Mouse (Mus musculus): ENCODE results near the gene Arsg.

Gene Arsg

GRCm38 (mm10) chr11:109473171-109474085, at the start of gene Arsg, which contains the start of gene Slc16a6:
Gene Arsg (plus strand): TSS chr11:109473374.
Gene Slc16a6 (minus strand): TSS chr11:109473598.
- DNase-seq (ENCODE audit: low read depth, low spot score) = peak; percentile 72

- DNase-seq (ENCODE audit: low read depth, low spot score) = peak; percentile 100
These were observed 47.5 kb upstream of the Arsg start, which contains the start of gene Amz2 for GRCm38 (mm10) chr11:109425392-109426271. Gene Amz2 (plus strand): TSS chr11:109425946.

- no peak for DNase-seq (ENCODE audit: low read depth, low spot score)
These were observed 46.9 kb upstream of the Arsg start for GRCm38 (mm10) chr11:109426272-109426586.

- no peak for DNase-seq (ENCODE audit: low read depth, low spot score)
These were observed 45.8 kb upstream of the Arsg start for GRCm38 (mm10) chr11:109427353-109427752.

- DNase-seq (ENCODE audit: low read depth, low spot score) = no peak
These were observed 38.9 kb upstream of the Arsg start for GRCm38 (mm10) chr11:109434233-109434798.

- no peak for DNase-seq (ENCODE audit: low read depth, low spot score)
These were observed 36.3 kb upstream of the Arsg start for GRCm38 (mm10) chr11:109436889-109437288.

- DNase-seq (ENCODE audit: low read depth, low spot score) = no peak
These were observed 34.0 kb upstream of the Arsg start for GRCm38 (mm10) chr11:109439209-109439608.

- no peak for DNase-seq (ENCODE audit: low read depth, low spot score)
These were observed 33.3 kb upstream of the Arsg start for GRCm38 (mm10) chr11:109439829-109440340.

- DNase-seq (ENCODE audit: low read depth, low spot score) = no peak
These were observed 32.5 kb upstream of the Arsg start for GRCm38 (mm10) chr11:109440641-109441040.

GRCm38 (mm10) chr11:109441119-109441518, 32.1 kb upstream of the Arsg start:
- DNase-seq (ENCODE audit: low read depth, low spot score) = no peak

- no peak for DNase-seq (ENCODE audit: low read depth, low spot score)
These were observed 30.9 kb upstream of the Arsg start for GRCm38 (mm10) chr11:109442166-109442730.

GRCm38 (mm10) chr11:109443468-109444263, 29.5 kb upstream of the Arsg start:
- DNase-seq (ENCODE audit: low read depth, low spot score) = no peak

GRCm38 (mm10) chr11:109444600-109444999, 28.6 kb upstream of the Arsg start:
- DNase-seq (ENCODE audit: low read depth, low spot score) = no peak

- DNase-seq (ENCODE audit: low read depth, low spot score) = peak; percentile 45
These were observed 27.6 kb upstream of the Arsg start for GRCm38 (mm10) chr11:109445438-109446035.

GRCm38 (mm10) chr11:109451169-109451568, 22.0 kb upstream of the Arsg start:
- DNase-seq (ENCODE audit: low read depth, low spot score) = no peak

GRCm38 (mm10) chr11:109456261-109456660, 16.9 kb upstream of the Arsg start:
- no peak for DNase-seq (ENCODE audit: low read depth, low spot score)

- no peak for DNase-seq (ENCODE audit: low read depth, low spot score)
These were observed 15.0 kb upstream of the Arsg start for GRCm38 (mm10) chr11:109458165-109458564.

GRCm38 (mm10) chr11:109460586-109460985, 12.6 kb upstream of the Arsg start:
- no peak for DNase-seq (ENCODE audit: low read depth, low spot score)

- no peak for DNase-seq (ENCODE audit: low read depth, low spot score)
These were observed 8.1 kb upstream of the Arsg start for GRCm38 (mm10) chr11:109465068-109465467.

- DNase-seq (ENCODE audit: low read depth, low spot score) = no peak
These were observed 6.2 kb upstream of the Arsg start for GRCm38 (mm10) chr11:109466987-109467386.
